Mouse (Mus musculus): ENCODE results near the gene Map2k3.

- TF ChIP-seq CTCF (conservative IDR thresholded peaks at IDR 0.05; ENCODE audit: insufficient read depth, insufficient read length, low read depth, low read length), result no peak
- no peak for TF ChIP-seq POLR2A (IDR thresholded peaks at IDR 0.05; ENCODE audit: low read depth, low read length)
Measured at GRCm38 (mm10) chr11:60978658-60979057, 46.8 kb downstream of the Map2k3 start.

Data from kidney, adult 2 months (tissue).